Mouse (Mus musculus): Measurements from ENCODE around the gene Gm20777. TPM values are rescaled to one million over a fixed set of nuclear protein-coding genes. Genes with fewer than 3 reads are reported as not detected.
"Not testable (repeated sequence)": the region's sequence is repeated elsewhere in the genome, so short reads cannot be mapped to it uniquely, and the experiment has no call there.

Gm20777 gene
- polyA plus RNA-seq (2014; fragmentation: Nextera tagmentation; extraction: Ambion mirVana) = not detected in 2 replicates

DNA sequence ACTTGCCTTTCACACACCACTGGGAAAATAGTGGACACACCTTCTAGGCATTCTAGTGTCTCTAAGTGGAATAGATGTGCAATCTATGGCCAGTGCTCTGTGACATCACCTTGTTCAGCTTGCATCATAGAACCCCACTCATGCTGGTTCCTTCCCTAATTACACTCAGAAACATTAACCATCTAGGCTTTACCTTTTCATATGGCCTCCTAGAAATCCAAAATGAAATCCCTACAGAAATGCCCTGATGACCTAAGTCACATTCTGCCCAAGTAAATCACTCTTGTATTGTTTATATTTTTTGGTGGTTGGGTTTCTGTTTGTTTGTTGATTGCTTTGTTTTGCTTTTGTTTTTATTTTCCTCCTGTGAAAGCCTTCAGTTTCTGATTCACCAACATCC lies at the start of gene Gm20777:
Gm20777 (minus strand) TSS at position 101 of the 400 bp plus-strand sequence.
- not testable (repeated sequence) for H3K27me3 ChIP-seq (ENCODE audit: control insufficient read depth, insufficient read depth, low read length); H3K27ac ChIP-seq (replicated peaks; ENCODE audit: low read depth, low read length); H3K4me1 ChIP-seq (ENCODE audit: control insufficient read depth, insufficient read depth, low read length); H3K4me3 ChIP-seq (ENCODE audit: low read depth, low read length); H3K9ac ChIP-seq (ENCODE audit: low read length); ATAC-seq (ENCODE audit: insufficient number of reproducible peaks, low FRiP score, low TSS enrichment, low read depth); H3K36me3 ChIP-seq (ENCODE audit: control insufficient read depth, insufficient read depth, low read length); H3K4me2 ChIP-seq (ENCODE audit: low read depth, severe bottlenecking); DNase-seq (ENCODE audit: low spot score); H3K9me3 ChIP-seq (ENCODE audit: control insufficient read depth, low read length)

GRCm38 (mm10) chrY:10709551-10709950 lies 42.7 kb downstream of the Gm20777 start:
- not testable (repeated sequence) for ATAC-seq (ENCODE audit: insufficient number of reproducible peaks, low FRiP score, low TSS enrichment, low read depth); H3K4me3 ChIP-seq (ENCODE audit: low read depth, low read length); H3K9me3 ChIP-seq (ENCODE audit: control insufficient read depth, low read length); H3K36me3 ChIP-seq (ENCODE audit: control insufficient read depth, insufficient read depth, low read length); H3K9ac ChIP-seq (ENCODE audit: low read length); H3K4me2 ChIP-seq (ENCODE audit: low read depth, severe bottlenecking); DNase-seq (ENCODE audit: low spot score); H3K4me1 ChIP-seq (ENCODE audit: control insufficient read depth, insufficient read depth, low read length); H3K27ac ChIP-seq (replicated peaks; ENCODE audit: low read depth, low read length); H3K27me3 ChIP-seq (ENCODE audit: control insufficient read depth, insufficient read depth, low read length)
- no CpG with 5 or more reads among the region's 5 CpGs for WGBS

GRCm38 (mm10) chrY:10708761-10709160 lies 43.5 kb downstream of the Gm20777 start:
- 95% methylated on average over 23 of the region's 30 CpGs for WGBS
- not testable (repeated sequence) for H3K9me3 ChIP-seq (ENCODE audit: control insufficient read depth, low read length)

GRCm38 (mm10) chrY:10708226-10708625 lies 44.0 kb downstream of the Gm20777 start:
- H3K27me3 ChIP-seq (ENCODE audit: control insufficient read depth, insufficient read depth, low read length); ATAC-seq (ENCODE audit: insufficient number of reproducible peaks, low FRiP score, low TSS enrichment, low read depth); H3K36me3 ChIP-seq (ENCODE audit: control insufficient read depth, insufficient read depth, low read length); H3K9me3 ChIP-seq (ENCODE audit: control insufficient read depth, low read length); H3K27ac ChIP-seq (replicated peaks; ENCODE audit: low read depth, low read length); H3K4me1 ChIP-seq (ENCODE audit: control insufficient read depth, insufficient read depth, low read length); H3K4me2 ChIP-seq (ENCODE audit: low read depth, severe bottlenecking); H3K9ac ChIP-seq (ENCODE audit: low read length); H3K4me3 ChIP-seq (ENCODE audit: low read depth, low read length); DNase-seq (ENCODE audit: low spot score): not testable (repeated sequence)
- 94% methylated on average over 10 of the region's 16 CpGs for WGBS

More at GRCm38 (mm10) chrY:10708761-10709160, 43.5 kb downstream of the Gm20777 start:
- not testable (repeated sequence) for H3K4me3 ChIP-seq (ENCODE audit: low read depth, low read length); H3K4me2 ChIP-seq (ENCODE audit: low read depth, severe bottlenecking); DNase-seq (ENCODE audit: low spot score); H3K4me1 ChIP-seq (ENCODE audit: control insufficient read depth, insufficient read depth, low read length); H3K36me3 ChIP-seq (ENCODE audit: control insufficient read depth, insufficient read depth, low read length); H3K27ac ChIP-seq (replicated peaks; ENCODE audit: low read depth, low read length); H3K9ac ChIP-seq (ENCODE audit: low read length); H3K27me3 ChIP-seq (ENCODE audit: control insufficient read depth, insufficient read depth, low read length); ATAC-seq (ENCODE audit: insufficient number of reproducible peaks, low FRiP score, low TSS enrichment, low read depth)

GRCm38 (mm10) chrY:10706686-10707085 lies 45.6 kb downstream of the Gm20777 start:
- H3K9me3 ChIP-seq (ENCODE audit: control insufficient read depth, low read length); H3K4me1 ChIP-seq (ENCODE audit: control insufficient read depth, insufficient read depth, low read length); H3K27me3 ChIP-seq (ENCODE audit: control insufficient read depth, insufficient read depth, low read length); H3K4me3 ChIP-seq (ENCODE audit: low read depth, low read length); ATAC-seq (ENCODE audit: insufficient number of reproducible peaks, low FRiP score, low TSS enrichment, low read depth); H3K27ac ChIP-seq (replicated peaks; ENCODE audit: low read depth, low read length); DNase-seq (ENCODE audit: low spot score); H3K36me3 ChIP-seq (ENCODE audit: control insufficient read depth, insufficient read depth, low read length); H3K4me2 ChIP-seq (ENCODE audit: low read depth, severe bottlenecking); H3K9ac ChIP-seq (ENCODE audit: low read length): not testable (repeated sequence)
- WGBS = 100% methylated on average over 4 of the region's 7 CpGs

Other genes with a start within 250 kb of the Gm20777 start
- not detected in 2 replicates for gene Gm20737, start 216.4 kb downstream of the Gm20777 start, polyA plus RNA-seq (2014; fragmentation: Nextera tagmentation; extraction: Ambion mirVana)
- gene Gm21775, start 199.0 kb downstream of the Gm20777 start, polyA plus RNA-seq (2014; fragmentation: Nextera tagmentation; extraction: Ambion mirVana) = not detected in 2 replicates
- gene Gm21900, start 136.1 kb downstream of the Gm20777 start, polyA plus RNA-seq (2014; fragmentation: Nextera tagmentation; extraction: Ambion mirVana) = not detected in 2 replicates

Data from limb, embryonic 11.5 days (tissue).